Mouse (Mus musculus) hindbrain, embryonic 12.5 days (tissue): Measurements from ENCODE around the gene Sp100. TPM values are rescaled to one million over a fixed set of nuclear protein-coding genes. Genes with fewer than 3 reads are reported as not detected.

Source experiments
- ATAC-seq: fragments of 200-750 bp; cut with Nextera tagmentation; 2 replicates; pipeline ENCODE4 v1.8.0; 2017; ENCODE audit warnings: moderate TSS enrichment; ENCODE audit not compliant: low FRiP score
- H3K27ac ChIP-seq: fragments of 300-500 bp; sonication (generic); 2 replicates; pipeline ENCODE4 v1.5.1; 2016; ENCODE audit warnings: mild to moderate bottlenecking
- H3K27me3 ChIP-seq: fragments of 300-500 bp; sonication (generic); 2 replicates; pipeline ENCODE4 v1.6.1; 2016; ENCODE audit warnings: mild to moderate bottlenecking
- H3K36me3 ChIP-seq: fragments of 300-500 bp; sonication (generic); 2 replicates; pipeline ENCODE4 v1.6.1; 2016; ENCODE audit warnings: mild to moderate bottlenecking
- H3K4me1 ChIP-seq: fragments of 300-500 bp; sonication (generic); 2 replicates; pipeline ENCODE4 v1.6.1; 2016
- H3K4me2 ChIP-seq: fragments of 300-500 bp; sonication (generic); replicated peaks from 2 replicates; pipeline ENCODE4 v1.6.1; 2016; ENCODE audit warnings: mild to moderate bottlenecking
- H3K4me3 ChIP-seq: fragments of 300-500 bp; sonication (generic); 2 replicates; pipeline ENCODE4 v1.5.1; 2016; ENCODE audit warnings: mild to moderate bottlenecking
- H3K9ac ChIP-seq: fragments of 300-500 bp; sonication (generic); 2 replicates; pipeline ENCODE4 v1.6.1; 2016; ENCODE audit warnings: mild to moderate bottlenecking, moderate library complexity
- H3K9me3 ChIP-seq: fragments of 300-500 bp; sonication (generic); replicated peaks from 2 replicates; pipeline ENCODE4 v1.6.1; 2016; ENCODE audit warnings: mild to moderate bottlenecking
- WGBS: fragments of 180-500 bp; shearing (Covaris S2); methylation state at CpG from one replicate; pipeline ENCODE4 v1.1.7; 2016; 5-methylcytosine and 5-hydroxymethylcytosine counted together
- polyA plus RNA-seq: library from polyadenylated mRNA; unstranded; fragments of >200 nt; fragmentation: Nextera tagmentation; extraction: Ambion mirVana; gene quantifications from 2 replicates; pipeline ENCODE4 v1.2.1, GENCODE M21; 2016

Sp100 gene
- polyA plus RNA-seq, 1 experiment from 2014 or later: 0.62 TPM

DNA sequence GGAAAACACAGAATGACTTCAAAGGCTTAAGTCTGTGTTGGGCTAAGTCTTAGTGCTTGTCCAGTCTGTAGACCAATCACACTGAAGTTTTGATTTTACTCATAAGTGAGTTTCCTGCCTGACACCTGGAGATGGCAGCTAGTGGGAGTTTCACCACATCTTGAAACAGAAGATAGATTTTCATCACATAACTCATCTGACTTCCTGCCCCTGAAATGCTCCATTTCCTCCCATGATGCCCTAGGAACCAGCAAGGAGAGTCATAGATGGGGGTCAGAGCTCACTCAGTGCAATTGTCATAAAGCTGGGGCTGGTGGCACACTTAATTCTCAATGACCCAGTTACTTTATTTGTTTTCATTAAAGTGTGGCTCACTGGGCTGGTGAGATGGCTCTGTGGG, 90.0 kb downstream of the Sp100 start:
- no peak overlapping the region for H3K4me3 ChIP-seq
- 0 out of 2 replicates have a peak, but pooled peaks cover 8% of the 10 kb centered on the region for H3K4me1 ChIP-seq
- no peak overlapping the region for H3K4me2 ChIP-seq
- no peaks in the 10 kb centered on the region for H3K36me3 ChIP-seq
- H3K9me3 ChIP-seq: no peaks in the 10 kb centered on the region
- H3K27me3 ChIP-seq: no peaks in the 10 kb centered on the region
- ATAC-seq: no peak
- no peak overlapping the region for H3K9ac ChIP-seq
- H3K27ac ChIP-seq: no peak overlapping the region

DNA sequence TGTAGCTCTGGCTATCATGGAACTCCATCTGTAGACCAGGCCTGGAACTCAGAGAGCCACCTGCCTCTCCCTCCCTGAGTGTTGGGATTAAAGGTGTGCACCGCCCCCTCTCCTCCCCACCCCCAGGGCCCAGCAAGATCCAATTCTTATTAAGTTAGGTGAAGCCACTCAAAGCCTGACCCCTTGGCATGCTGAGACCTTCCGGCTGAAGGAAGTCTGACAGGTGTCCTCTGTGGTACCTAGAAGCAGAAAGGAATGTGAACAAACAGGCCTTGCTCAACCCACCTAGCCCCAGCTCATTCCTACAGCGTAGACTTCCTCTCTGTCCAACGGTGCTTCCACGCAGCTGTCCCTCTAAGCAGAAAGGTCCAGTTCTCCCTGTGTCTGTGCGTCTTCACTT, 91.1 kb downstream of the Sp100 start:
- Histone ChIP-seq H3K27me3 (no peaks in the 10 kb centered on the region), H3K4me1 (0 out of 2 replicates have a peak, but pooled peaks cover 8% of the 10 kb centered on the region), H3K9ac (no peak overlapping the region), H3K4me2 (no peak overlapping the region), H3K9me3 (no peaks in the 10 kb centered on the region), H3K36me3 (no peaks in the 10 kb centered on the region), H3K27ac (no peak overlapping the region), H3K4me3 (no peak overlapping the region)
- WGBS: 78% methylated on average over 6 of the region's 6 CpGs
- ATAC-seq: no peak

- no peak for ATAC-seq
- Histone ChIP-seq H3K4me3 (no peak overlapping the region), H3K9me3 (no peaks in the 10 kb centered on the region), H3K4me1 (0 out of 2 replicates have a peak, but pooled peaks cover 8% of the 10 kb centered on the region), H3K9ac (no peak overlapping the region), H3K36me3 (no peaks in the 10 kb centered on the region), H3K27ac (no peak overlapping the region), H3K27me3 (no peaks in the 10 kb centered on the region), H3K4me2 (no peak overlapping the region)
- 36% methylated on average over 5 of the region's 5 CpGs for WGBS
Observed at GRCm38 (mm10) chr1:85742333-85742732, 92.5 kb downstream of the Sp100 start.

DNA sequence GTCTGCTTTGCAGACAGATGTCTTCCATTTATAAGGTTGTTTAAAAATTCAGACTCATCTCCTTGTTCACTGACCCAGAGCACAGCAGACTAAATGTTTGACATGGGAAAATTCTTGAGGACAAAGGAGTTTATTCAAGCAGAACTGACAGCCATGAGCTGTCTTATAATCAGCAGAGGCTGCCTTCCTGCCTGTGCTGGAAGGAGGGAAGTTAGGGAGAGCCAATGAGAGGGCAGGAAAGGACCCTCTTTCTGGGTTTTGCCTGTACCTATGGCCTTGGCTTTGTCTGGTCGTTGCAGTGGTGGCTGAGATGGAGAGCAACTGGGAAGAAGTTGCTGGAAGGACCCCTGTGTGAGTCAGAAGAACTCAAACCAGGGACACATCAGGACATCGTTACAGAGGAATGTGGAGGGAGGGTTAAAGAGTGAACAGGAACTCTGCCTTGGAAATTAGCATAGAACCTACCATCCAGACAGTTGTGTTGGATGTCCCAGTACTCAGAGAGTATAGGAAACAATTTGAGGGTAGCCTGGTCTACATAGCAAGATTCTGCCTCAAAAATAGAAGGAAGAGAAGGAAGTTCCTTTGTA, 93.2 kb downstream of the Sp100 start:
- no peak overlapping the region for H3K27ac ChIP-seq
- WGBS: 4% methylated on average over 2 of the region's 2 CpGs
- no peaks in the 10 kb centered on the region for H3K9me3 ChIP-seq
- ATAC-seq: peak; percentile 95
- H3K4me1 ChIP-seq: 0 out of 2 replicates have a peak, but pooled peaks cover 8% of the 10 kb centered on the region
- H3K4me3 ChIP-seq: no peak overlapping the region
- no peak overlapping the region for H3K4me2 ChIP-seq
- no peak overlapping the region for H3K9ac ChIP-seq
- no peaks in the 10 kb centered on the region for H3K27me3 ChIP-seq
- H3K36me3 ChIP-seq: no peaks in the 10 kb centered on the region

GRCm38 (mm10) chr1:85744539-85744938, 94.8 kb downstream of the Sp100 start:
- Histone ChIP-seq H3K27me3 (no peaks in the 10 kb centered on the region), H3K4me3 (no peak overlapping the region), H3K4me2 (no peak overlapping the region), H3K36me3 (no peaks in the 10 kb centered on the region), H3K27ac (no peak overlapping the region), H3K9ac (no peak overlapping the region), H3K4me1 (0 out of 2 replicates have a peak, but pooled peaks cover 8% of the 10 kb centered on the region), H3K9me3 (no peaks in the 10 kb centered on the region)
- ATAC-seq: no peak
- 89% methylated on average over 3 of the region's 3 CpGs for WGBS

DNA sequence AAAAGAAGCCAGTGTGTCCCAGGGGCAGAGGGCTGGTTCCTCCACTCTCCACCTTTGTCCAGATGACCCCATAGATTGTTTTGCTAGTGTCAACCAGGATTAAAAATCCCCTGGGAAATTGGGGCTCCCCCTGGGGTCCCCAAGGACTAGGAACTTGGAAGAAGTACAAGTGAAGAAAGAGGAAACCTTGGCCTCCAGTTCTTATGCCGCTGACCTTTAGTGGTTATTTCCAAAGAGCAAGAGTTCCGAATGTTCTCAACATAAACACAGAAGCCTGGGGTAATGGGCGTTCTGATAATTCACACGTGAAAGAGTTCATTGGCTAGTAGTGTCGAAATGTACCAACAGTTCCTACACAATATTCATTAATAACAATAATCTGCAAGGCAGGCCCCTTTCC, 96.7 kb downstream of the Sp100 start:
- ATAC-seq: no peak
- H3K4me1 ChIP-seq: peaks cover 8% of the 10 kb centered on the region; the same call in 1 of the 2 replicates
- WGBS: 92% methylated on average over 5 of the region's 5 CpGs

DNA sequence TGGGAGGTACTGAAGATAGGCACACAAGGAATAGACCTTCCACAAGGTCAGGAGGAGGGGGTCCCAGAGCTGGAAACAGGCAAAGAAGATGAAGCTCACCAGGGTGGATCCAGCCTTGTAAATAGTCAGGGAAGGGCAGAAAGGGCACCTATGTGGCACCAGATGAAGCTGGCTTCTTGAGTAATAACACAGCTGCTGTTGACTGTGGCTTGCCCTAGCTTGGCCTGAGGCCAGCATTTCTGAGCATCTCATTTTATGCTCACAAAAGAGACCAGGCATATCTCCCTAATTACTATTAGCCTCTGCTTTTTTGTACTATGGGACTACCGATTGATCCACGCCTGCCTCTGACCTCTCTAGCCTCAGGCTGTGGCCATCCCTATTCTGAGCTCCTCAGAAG, 100.0 kb downstream of the Sp100 start:
- Histone ChIP-seq H3K9ac (no peak overlapping the region), H3K9me3 (no peaks in the 10 kb centered on the region), H3K4me2 (no peak overlapping the region), H3K4me1 (no peaks in the 10 kb centered on the region; the same call in 1 of the 2 replicates), H3K36me3 (no peaks in the 10 kb centered on the region), H3K27me3 (no peaks in the 10 kb centered on the region), H3K27ac (no peak overlapping the region), H3K4me3 (no peak overlapping the region)
- WGBS: 76% methylated on average over 2 of the region's 2 CpGs
- no peak for ATAC-seq

More for the DNA sequence above, 96.7 kb downstream of the Sp100 start:
- Histone ChIP-seq H3K27ac (no peak overlapping the region), H3K4me3 (no peak overlapping the region), H3K27me3 (no peaks in the 10 kb centered on the region), H3K36me3 (no peaks in the 10 kb centered on the region), H3K9ac (no peak overlapping the region), H3K4me2 (no peak overlapping the region), H3K9me3 (no peaks in the 10 kb centered on the region)

GRCm38 (mm10) chr1:85750650-85751049, 100.9 kb downstream of the Sp100 start:
- Histone ChIP-seq H3K4me2 (no peak overlapping the region), H3K4me3 (no peak overlapping the region), H3K27me3 (no peaks in the 10 kb centered on the region), H3K9ac (no peak overlapping the region), H3K36me3 (no peaks in the 10 kb centered on the region), H3K27ac (no peak overlapping the region), H3K4me1 (no peaks in the 10 kb centered on the region; the same call in 1 of the 2 replicates), H3K9me3 (no peaks in the 10 kb centered on the region)
- no peak for ATAC-seq
- 94% methylated on average over 4 of the region's 4 CpGs for WGBS

DNA sequence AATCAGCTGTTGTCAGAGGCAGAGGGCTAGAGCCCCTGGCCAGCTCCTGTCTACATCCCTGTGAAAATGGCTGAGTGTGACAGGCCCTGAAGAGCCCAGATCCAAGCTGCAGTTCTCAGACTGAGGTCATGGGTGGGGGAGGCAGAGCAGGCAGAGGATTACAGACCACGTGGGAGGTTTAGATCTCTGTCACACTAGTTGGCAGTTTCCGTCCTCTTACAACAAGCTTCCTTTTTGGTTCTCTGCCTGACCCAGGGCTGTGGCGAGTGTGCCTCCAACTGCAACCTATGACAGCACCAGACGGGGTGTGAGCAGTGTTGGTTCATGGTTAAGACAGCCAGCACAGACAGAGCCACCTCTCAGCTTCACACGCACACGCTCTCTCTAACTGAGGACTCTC, 101.7 kb downstream of the Sp100 start:
- Histone ChIP-seq H3K27me3 (no peaks in the 10 kb centered on the region), H3K36me3 (no peaks in the 10 kb centered on the region), H3K4me1 (no peaks in the 10 kb centered on the region; the same call in 1 of the 2 replicates), H3K9me3 (no peaks in the 10 kb centered on the region), H3K4me2 (no peak overlapping the region), H3K4me3 (no peak overlapping the region), H3K27ac (no peak overlapping the region), H3K9ac (no peak overlapping the region)
- WGBS: 68% methylated on average over 6 of the region's 6 CpGs
- ATAC-seq: peak; percentile 42; the same call in 1 of the 2 replicates

GRCm38 (mm10) chr1:85751932-85752680, 102.3 kb downstream of the Sp100 start:
- Histone ChIP-seq H3K9ac (no peak overlapping the region), H3K27ac (no peak overlapping the region)
- ATAC-seq: no peak

DNA sequence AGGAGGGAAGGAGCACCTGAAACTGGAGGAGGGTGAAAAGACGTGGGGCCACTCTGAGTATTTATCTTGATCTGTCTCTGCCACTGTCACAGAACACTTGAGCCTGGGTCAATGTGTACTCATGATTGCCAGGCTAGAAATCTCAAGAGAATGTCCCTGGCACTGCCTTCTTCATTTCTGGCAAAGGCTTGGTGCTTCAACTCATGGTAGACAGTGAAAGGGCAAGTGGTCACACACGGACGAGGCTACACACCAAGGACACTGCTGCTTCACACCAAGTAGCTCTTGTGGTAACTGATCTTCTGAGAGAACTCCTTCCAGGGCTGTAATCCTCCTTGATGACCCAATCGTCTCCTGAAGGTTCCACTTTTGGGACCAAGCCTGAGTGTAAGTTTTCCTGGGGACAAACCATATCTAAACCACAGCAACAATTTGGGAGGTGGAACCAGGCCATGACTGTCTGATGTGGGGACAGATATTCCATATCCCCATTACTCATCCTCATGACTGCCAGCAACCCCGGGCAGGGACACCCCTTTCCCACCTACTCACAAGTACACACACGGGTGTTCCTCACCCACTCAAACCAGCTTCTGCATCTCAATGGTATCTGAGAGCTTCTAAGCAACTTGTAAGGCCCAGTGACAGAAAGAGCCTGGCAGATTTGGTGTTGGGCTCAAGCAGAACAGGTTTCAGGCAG, 107.9 kb downstream of the Sp100 start:
- 81% methylated on average over 6 of the region's 6 CpGs for WGBS
- Histone ChIP-seq H3K36me3 (no peaks in the 10 kb centered on the region), H3K9me3 (no peaks in the 10 kb centered on the region), H3K9ac (no peak overlapping the region), H3K27ac (no peak overlapping the region), H3K4me1 (0 out of 2 replicates have a peak, but pooled peaks cover 2% of the 10 kb centered on the region), H3K4me2 (no peak overlapping the region), H3K27me3 (no peaks in the 10 kb centered on the region), H3K4me3 (no peak overlapping the region)
- ATAC-seq: no peak

More at GRCm38 (mm10) chr1:85751932-85752680, 102.3 kb downstream of the Sp100 start:
- Histone ChIP-seq H3K4me3 (no peak overlapping the region), H3K27me3 (no peaks in the 10 kb centered on the region), H3K4me2 (no peak overlapping the region), H3K36me3 (no peaks in the 10 kb centered on the region), H3K4me1 (no peaks in the 10 kb centered on the region; the same call in 1 of the 2 replicates), H3K9me3 (no peaks in the 10 kb centered on the region)
- WGBS: 83% methylated on average over 11 of the region's 11 CpGs

- H3K9ac ChIP-seq: peak overlapping the region; percentile 41; the same call in 1 of the 2 replicates
- H3K4me1 ChIP-seq: 0 out of 2 replicates have a peak, but pooled peaks cover 2% of the 10 kb centered on the region
- no peaks in the 10 kb centered on the region for H3K36me3 ChIP-seq
- no peaks in the 10 kb centered on the region for H3K27me3 ChIP-seq
- 38% methylated on average over 13 of the region's 14 CpGs for WGBS
- no peak overlapping the region for H3K4me3 ChIP-seq
- no peaks in the 10 kb centered on the region for H3K9me3 ChIP-seq
- no peak overlapping the region for H3K4me2 ChIP-seq
- ATAC-seq: no peak
- no peak overlapping the region for H3K27ac ChIP-seq
Observed at GRCm38 (mm10) chr1:85758231-85758968, 108.6 kb downstream of the Sp100 start.
